Mouse (Mus musculus) gastrocnemius, postnatal 25 days (tissue): Measurements from ENCODE around the gene Mrpl43. TPM values are rescaled to one million over a fixed set of nuclear protein-coding genes. Genes with fewer than 3 reads are reported as not detected.

Source experiments
- DNase-seq: peaks from one replicate; pipeline ENCODE4 v3.0.0; 2022
- total RNA-seq, 2 experiments: library from RNA; stranded (reverse); gene quantifications; 1 replicate in 1 of 2; 2 replicates in 1 of 2; pipeline ENCODE4 v1.2.3; 2021

Mrpl43 gene
- total RNA-seq, 2 experiments from 2014 or later: 32.8 to 36.4 TPM

- DNase-seq: no peak
Measured at GRCm38 (mm10) chr19:45007425-45008191, 1.4 kb upstream of the Mrpl43 start.

GRCm38 (mm10) chr19:45007021-45007420, 779 bp upstream of the Mrpl43 start:
- no peak for DNase-seq

- no peak for DNase-seq
Measured at GRCm38 (mm10) chr19:45005444-45005843, 798 bp downstream of the Mrpl43 start, which contains the start of gene Twnk. Gene Twnk (plus strand): TSS chr19:45005663.

- DNase-seq: no peak
Measured at GRCm38 (mm10) chr19:45003740-45004516, 2.3 kb downstream of the Mrpl43 start.

GRCm38 (mm10) chr19:45002301-45002700, 3.9 kb downstream of the Mrpl43 start:
- no peak for DNase-seq

- no peak for DNase-seq
Measured at GRCm38 (mm10) chr19:44999647-45000046, 6.6 kb downstream of the Mrpl43 start.

GRCm38 (mm10) chr19:44997786-44998185, 8.5 kb downstream of the Mrpl43 start:
- no peak for DNase-seq

GRCm38 (mm10) chr19:44992712-44993111, 13.5 kb downstream of the Mrpl43 start:
- no peak for DNase-seq

- no peak for DNase-seq
Measured at GRCm38 (mm10) chr19:44992246-44992645, 14.0 kb downstream of the Mrpl43 start.

GRCm38 (mm10) chr19:44991031-44991430, 15.2 kb downstream of the Mrpl43 start:
- no peak for DNase-seq

- no peak for DNase-seq
Measured at GRCm38 (mm10) chr19:44989567-44990495, 16.4 kb downstream of the Mrpl43 start.

GRCm38 (mm10) chr19:44988831-44989566, 17.2 kb downstream of the Mrpl43 start, which contains the start of gene Sema4g:
Gene Sema4g (plus strand): TSS chr19:44989101.
- no peak for DNase-seq

- DNase-seq: no peak
Measured at GRCm38 (mm10) chr19:44988321-44988720, 17.9 kb downstream of the Mrpl43 start.

- no peak for DNase-seq
Measured at GRCm38 (mm10) chr19:44987851-44988250, 18.4 kb downstream of the Mrpl43 start.

GRCm38 (mm10) chr19:44987004-44987403, 19.2 kb downstream of the Mrpl43 start:
- no peak for DNase-seq

GRCm38 (mm10) chr19:44985159-44985988, 20.9 kb downstream of the Mrpl43 start:
- no peak for DNase-seq

GRCm38 (mm10) chr19:44984420-44984819, 21.8 kb downstream of the Mrpl43 start:
- DNase-seq: no peak

GRCm38 (mm10) chr19:44983366-44983765, 22.9 kb downstream of the Mrpl43 start:
- DNase-seq: no peak

- DNase-seq: no peak
Measured at GRCm38 (mm10) chr19:44982477-44983115, 23.6 kb downstream of the Mrpl43 start.

GRCm38 (mm10) chr19:44980787-44981186, 25.5 kb downstream of the Mrpl43 start:
- no peak for DNase-seq
